Mouse (Mus musculus): Measurements from ENCODE around the gene Gfpt1. TPM values are rescaled to one million over a fixed set of nuclear protein-coding genes. Genes with fewer than 3 reads are reported as not detected.

Gene Gfpt1
- polyA plus RNA-seq, 1 experiment from 2014 or later, result 16.9 TPM

GRCm38 (mm10) chr6:87115981-87116380, 73.3 kb downstream of the Gfpt1 start:
- H3K4me1 ChIP-seq (replicated peaks; ENCODE audit: control insufficient read depth, insufficient read depth, low read length), result no peaks in the 10 kb centered on the region
- H3K9ac ChIP-seq (ENCODE audit: low read depth, low read length), result no peak overlapping the region
- no peak overlapping the region for H3K27ac ChIP-seq (ENCODE audit: low read depth, low read length)
- no peaks in the 10 kb centered on the region for H3K9me3 ChIP-seq (ENCODE audit: control insufficient read depth, low read length)
- no peak for ATAC-seq (ENCODE audit: low FRiP score)
- no peak overlapping the region for H3K4me2 ChIP-seq (replicated peaks; ENCODE audit: low read depth, low read length)
- 92% methylated on average over 2 of the region's 2 CpGs for WGBS
- DNase-seq (ENCODE audit: low spot score), result no peak
- no peaks in the 10 kb centered on the region for H3K27me3 ChIP-seq (ENCODE audit: control insufficient read depth, insufficient read depth, low read length)
- H3K36me3 ChIP-seq (ENCODE audit: control insufficient read depth, insufficient read depth, low read length), result no peaks in the 10 kb centered on the region
- H3K4me3 ChIP-seq (ENCODE audit: low read depth, low read length), result no peak overlapping the region

GRCm38 (mm10) chr6:87116596-87116995, 74.0 kb downstream of the Gfpt1 start:
- no peak for ATAC-seq (ENCODE audit: low FRiP score)

GRCm38 (mm10) chr6:87119066-87119837, 76.6 kb downstream of the Gfpt1 start:
- ATAC-seq (ENCODE audit: low FRiP score) (no peak), DNase-seq (ENCODE audit: low spot score) (no peak)
- Histone ChIP-seq H3K36me3 (ENCODE audit: control insufficient read depth, insufficient read depth, low read length) (no peaks in the 10 kb centered on the region), H3K27me3 (ENCODE audit: control insufficient read depth, insufficient read depth, low read length) (no peaks in the 10 kb centered on the region), H3K4me1 (replicated peaks; ENCODE audit: control insufficient read depth, insufficient read depth, low read length) (no peaks in the 10 kb centered on the region), H3K9me3 (ENCODE audit: control insufficient read depth, low read length) (no peaks in the 10 kb centered on the region), H3K27ac (ENCODE audit: low read depth, low read length) (no peak overlapping the region), H3K9ac (ENCODE audit: low read depth, low read length) (no peak overlapping the region), H3K4me2 (replicated peaks; ENCODE audit: low read depth, low read length) (no peak overlapping the region), H3K4me3 (ENCODE audit: low read depth, low read length) (no peak overlapping the region)
- 93% methylated on average over 20 of the region's 20 CpGs for WGBS

More at GRCm38 (mm10) chr6:87116596-87116995, 74.0 kb downstream of the Gfpt1 start:
- H3K27ac ChIP-seq (ENCODE audit: low read depth, low read length), result no peak overlapping the region
- no peak overlapping the region for H3K4me2 ChIP-seq (replicated peaks; ENCODE audit: low read depth, low read length)
- no peak overlapping the region for H3K4me3 ChIP-seq (ENCODE audit: low read depth, low read length)
- no peaks in the 10 kb centered on the region for H3K4me1 ChIP-seq (replicated peaks; ENCODE audit: control insufficient read depth, insufficient read depth, low read length)
- WGBS, result 87% methylated on average over 7 of the region's 7 CpGs
- no peaks in the 10 kb centered on the region for H3K9me3 ChIP-seq (ENCODE audit: control insufficient read depth, low read length)
- H3K9ac ChIP-seq (ENCODE audit: low read depth, low read length), result no peak overlapping the region
- H3K27me3 ChIP-seq (ENCODE audit: control insufficient read depth, insufficient read depth, low read length), result no peaks in the 10 kb centered on the region
- DNase-seq (ENCODE audit: low spot score), result no peak
- no peaks in the 10 kb centered on the region for H3K36me3 ChIP-seq (ENCODE audit: control insufficient read depth, insufficient read depth, low read length)

DNA sequence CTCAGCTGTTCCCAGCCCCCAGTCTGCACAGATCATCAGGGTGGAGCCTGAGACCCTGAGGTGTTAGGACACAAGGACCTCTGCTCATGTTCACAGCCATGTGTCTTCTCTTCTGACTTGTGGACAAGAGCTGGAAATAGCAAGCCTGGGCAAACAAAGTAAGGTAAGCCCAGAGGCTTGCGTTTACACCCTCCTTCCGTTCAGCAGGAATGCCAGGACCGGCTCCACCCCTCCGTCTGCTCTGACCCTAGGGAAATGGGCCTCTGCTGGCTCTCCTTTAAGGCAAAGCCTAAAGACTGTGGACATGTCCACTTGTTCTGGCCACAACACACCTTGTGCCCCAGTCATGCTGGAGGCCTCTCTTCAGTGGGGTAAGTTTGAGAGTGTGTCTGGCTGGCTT, 77.3 kb downstream of the Gfpt1 start:
- DNase-seq (ENCODE audit: low spot score), result no peak
- Histone ChIP-seq H3K4me2 (replicated peaks; ENCODE audit: low read depth, low read length) (no peak overlapping the region), H3K4me3 (ENCODE audit: low read depth, low read length) (no peak overlapping the region), H3K27me3 (ENCODE audit: control insufficient read depth, insufficient read depth, low read length) (no peaks in the 10 kb centered on the region), H3K9me3 (ENCODE audit: control insufficient read depth, low read length) (no peaks in the 10 kb centered on the region), H3K27ac (ENCODE audit: low read depth, low read length) (no peak overlapping the region), H3K36me3 (ENCODE audit: control insufficient read depth, insufficient read depth, low read length) (no peaks in the 10 kb centered on the region), H3K9ac (ENCODE audit: low read depth, low read length) (no peak overlapping the region), H3K4me1 (replicated peaks; ENCODE audit: control insufficient read depth, insufficient read depth, low read length) (no peaks in the 10 kb centered on the region)
- 74% methylated on average over 4 of the region's 4 CpGs for WGBS
- ATAC-seq (ENCODE audit: low FRiP score), result no peak

GRCm38 (mm10) chr6:87120661-87121060, 78.0 kb downstream of the Gfpt1 start:
- H3K4me1 ChIP-seq (replicated peaks; ENCODE audit: control insufficient read depth, insufficient read depth, low read length), result no peaks in the 10 kb centered on the region
- WGBS, result 94% methylated on average over 6 of the region's 6 CpGs

GRCm38 (mm10) chr6:87121961-87122360, 79.3 kb downstream of the Gfpt1 start:
- no peak overlapping the region for H3K4me2 ChIP-seq (replicated peaks; ENCODE audit: low read depth, low read length)
- H3K36me3 ChIP-seq (ENCODE audit: control insufficient read depth, insufficient read depth, low read length), result no peaks in the 10 kb centered on the region
- no peaks in the 10 kb centered on the region for H3K27me3 ChIP-seq (ENCODE audit: control insufficient read depth, insufficient read depth, low read length)
- no peak overlapping the region for H3K9ac ChIP-seq (ENCODE audit: low read depth, low read length)
- no peak overlapping the region for H3K4me3 ChIP-seq (ENCODE audit: low read depth, low read length)
- 82% methylated on average over 7 of the region's 7 CpGs for WGBS
- DNase-seq (ENCODE audit: low spot score) (no peak), ATAC-seq (ENCODE audit: low FRiP score) (no peak)
- H3K4me1 ChIP-seq (replicated peaks; ENCODE audit: control insufficient read depth, insufficient read depth, low read length), result no peaks in the 10 kb centered on the region
- no peak overlapping the region for H3K27ac ChIP-seq (ENCODE audit: low read depth, low read length)
- no peaks in the 10 kb centered on the region for H3K9me3 ChIP-seq (ENCODE audit: control insufficient read depth, low read length)

More at GRCm38 (mm10) chr6:87120661-87121060, 78.0 kb downstream of the Gfpt1 start:
- Histone ChIP-seq H3K27me3 (ENCODE audit: control insufficient read depth, insufficient read depth, low read length) (no peaks in the 10 kb centered on the region), H3K36me3 (ENCODE audit: control insufficient read depth, insufficient read depth, low read length) (no peaks in the 10 kb centered on the region), H3K4me3 (ENCODE audit: low read depth, low read length) (no peak overlapping the region), H3K27ac (ENCODE audit: low read depth, low read length) (no peak overlapping the region), H3K9me3 (ENCODE audit: control insufficient read depth, low read length) (no peaks in the 10 kb centered on the region), H3K4me2 (replicated peaks; ENCODE audit: low read depth, low read length) (no peak overlapping the region), H3K9ac (ENCODE audit: low read depth, low read length) (no peak overlapping the region)
- no peak for DNase-seq (ENCODE audit: low spot score)
- no peak for ATAC-seq (ENCODE audit: low FRiP score)

- Histone ChIP-seq H3K4me3 (ENCODE audit: low read depth, low read length) (no peak overlapping the region), H3K4me2 (replicated peaks; ENCODE audit: low read depth, low read length) (no peak overlapping the region), H3K4me1 (replicated peaks; ENCODE audit: control insufficient read depth, insufficient read depth, low read length) (no peaks in the 10 kb centered on the region), H3K36me3 (ENCODE audit: control insufficient read depth, insufficient read depth, low read length) (no peaks in the 10 kb centered on the region), H3K27ac (ENCODE audit: low read depth, low read length) (no peak overlapping the region), H3K9ac (ENCODE audit: low read depth, low read length) (no peak overlapping the region), H3K27me3 (ENCODE audit: control insufficient read depth, insufficient read depth, low read length) (no peaks in the 10 kb centered on the region), H3K9me3 (ENCODE audit: control insufficient read depth, low read length) (no peaks in the 10 kb centered on the region)
- DNase-seq (ENCODE audit: low spot score), result no peak
- 86% methylated on average over 6 of the region's 6 CpGs for WGBS
- no peak for ATAC-seq (ENCODE audit: low FRiP score)
Measured at GRCm38 (mm10) chr6:87123406-87123805, 80.8 kb downstream of the Gfpt1 start.

- no peaks in the 10 kb centered on the region for H3K9me3 ChIP-seq (ENCODE audit: control insufficient read depth, low read length)
- no peak overlapping the region for H3K4me2 ChIP-seq (replicated peaks; ENCODE audit: low read depth, low read length)
- no peak for DNase-seq (ENCODE audit: low spot score)
- no peak overlapping the region for H3K9ac ChIP-seq (ENCODE audit: low read depth, low read length)
- H3K4me1 ChIP-seq (replicated peaks; ENCODE audit: control insufficient read depth, insufficient read depth, low read length), result no peaks in the 10 kb centered on the region
- H3K27me3 ChIP-seq (ENCODE audit: control insufficient read depth, insufficient read depth, low read length), result no peaks in the 10 kb centered on the region
- ATAC-seq (ENCODE audit: low FRiP score), result no peak
- 88% methylated on average over 4 of the region's 4 CpGs for WGBS
- H3K27ac ChIP-seq (ENCODE audit: low read depth, low read length), result no peak overlapping the region
- no peaks in the 10 kb centered on the region for H3K36me3 ChIP-seq (ENCODE audit: control insufficient read depth, insufficient read depth, low read length)
- H3K4me3 ChIP-seq (ENCODE audit: low read depth, low read length), result no peak overlapping the region
Measured at GRCm38 (mm10) chr6:87123973-87124372, 81.3 kb downstream of the Gfpt1 start.

GRCm38 (mm10) chr6:87127049-87127753, 84.6 kb downstream of the Gfpt1 start:
- no peaks in the 10 kb centered on the region for H3K36me3 ChIP-seq (ENCODE audit: control insufficient read depth, insufficient read depth, low read length)
- no peaks in the 10 kb centered on the region; the same call in 1 of the 2 replicates for H3K9me3 ChIP-seq (ENCODE audit: control insufficient read depth, low read length)
- H3K4me2 ChIP-seq (replicated peaks; ENCODE audit: low read depth, low read length), result no peak overlapping the region
- WGBS, result 73% methylated on average over 7 of the region's 8 CpGs
- H3K9ac ChIP-seq (ENCODE audit: low read depth, low read length), result no peak overlapping the region
- H3K27me3 ChIP-seq (ENCODE audit: control insufficient read depth, insufficient read depth, low read length), result no peaks in the 10 kb centered on the region
- H3K4me3 ChIP-seq (ENCODE audit: low read depth, low read length), result no peak overlapping the region
- no peak for DNase-seq (ENCODE audit: low spot score)
- H3K4me1 ChIP-seq (replicated peaks; ENCODE audit: control insufficient read depth, insufficient read depth, low read length), result no peaks in the 10 kb centered on the region
- no peak for ATAC-seq (ENCODE audit: low FRiP score)
- H3K27ac ChIP-seq (ENCODE audit: low read depth, low read length), result no peak overlapping the region

Data from hindbrain, embryonic 11.5 days (tissue).